Mouse (Mus musculus) layer of hippocampus, postnatal 14 days (tissue): ENCODE measurements around the gene Drg2. TPM values are rescaled to one million over a fixed set of nuclear protein-coding genes. Genes with fewer than 3 reads are reported as not detected.
"Not testable (repeated sequence)": the region's sequence is repeated elsewhere in the genome, so short reads cannot be mapped to it uniquely, and the experiment has no call there.

ENCODE experiments used
- DNase-seq, 2 experiments: peaks; one replicate each; pipeline ENCODE4 v3.0.0; 2021 to 2022; ENCODE audit warnings: low spot score in 2 of 2, mixed read lengths in 1 of 2
- long read RNA-seq, 2 experiments: library from polyadenylated mRNA; stranded (forward); transcript quantifications; one replicate each; pipeline ENCODE4 v2.0.0; 2021
- total RNA-seq, 2 experiments: library from RNA; stranded (reverse); gene quantifications; 2 replicates each; pipeline ENCODE4 v1.2.3; 2021

Gene Drg2
- 10 to 100 TPM; 71.9 to 76.9 TPM for total RNA-seq
- long read RNA-seq, experiment 1, transcript Drg2-201 (13 exons, 1,788 nt), result major isoform, 59 of 65 reads
- long read RNA-seq, experiment 1, partial matches to known transcripts, result 2 of 65 reads
- long read RNA-seq, experiment 1, other reads (novel, unspliced or antisense), result 4 of 65 reads
- long read RNA-seq, experiment 2, transcript Drg2-201 (13 exons, 1,788 nt), result major isoform, 81 of 92 reads
- long read RNA-seq, experiment 2, partial matches to known transcripts, result 6 of 92 reads
- long read RNA-seq, experiment 2, other reads (novel, unspliced or antisense), result 5 of 92 reads

- DNase-seq, result peak; percentile 91 to 93
Measured at GRCm38 (mm10) chr11:60454080-60454744, at the start of gene Drg2. Gene Drg2 (plus strand): TSS chr11:60454591.

- DNase-seq, result no peak
Measured at GRCm38 (mm10) chr11:60406606-60407005, 47.8 kb upstream of the Drg2 start.

- DNase-seq, result peak; percentile 43 to 88
Measured at GRCm38 (mm10) chr11:60412173-60412572, 42.2 kb upstream of the Drg2 start.

GRCm38 (mm10) chr11:60412921-60413320 is 41.5 kb upstream of the Drg2 start:
- DNase-seq, result no peak

GRCm38 (mm10) chr11:60416590-60416962 is 37.8 kb upstream of the Drg2 start:
- DNase-seq, result no peak

GRCm38 (mm10) chr11:60416963-60417716 is 37.3 kb upstream of the Drg2 start, which contains the start of gene Gid4:
Gene Gid4 (plus strand): TSS chr11:60417145.
- DNase-seq, result peak; percentile 98 to 99

GRCm38 (mm10) chr11:60417717-60418472 is 36.5 kb upstream of the Drg2 start, which contains the start of gene Atpaf2:
Gene Atpaf2 (minus strand): TSS chr11:60418457.
- DNase-seq, result peak in 1 of 2 experiments; percentile 26

- DNase-seq, result no peak
Measured at GRCm38 (mm10) chr11:60418473-60418803, 36.0 kb upstream of the Drg2 start.

GRCm38 (mm10) chr11:60422046-60422668 is 32.2 kb upstream of the Drg2 start:
- DNase-seq, result no peak

GRCm38 (mm10) chr11:60423006-60423405 is 31.4 kb upstream of the Drg2 start:
- DNase-seq, result no peak

- no peak for DNase-seq
Measured at GRCm38 (mm10) chr11:60426417-60426816, 28.0 kb upstream of the Drg2 start.

GRCm38 (mm10) chr11:60427628-60428027 is 26.8 kb upstream of the Drg2 start:
- DNase-seq, result no peak

- DNase-seq, result no peak
Measured at GRCm38 (mm10) chr11:60433501-60433900, 20.9 kb upstream of the Drg2 start.

GRCm38 (mm10) chr11:60435133-60435532 is 19.3 kb upstream of the Drg2 start:
- DNase-seq, result no peak

- no peak for DNase-seq
Measured at GRCm38 (mm10) chr11:60436618-60437017, 17.8 kb upstream of the Drg2 start.

- DNase-seq, result not testable (repeated sequence)
Measured at GRCm38 (mm10) chr11:60439621-60440020, 14.8 kb upstream of the Drg2 start.

GRCm38 (mm10) chr11:60440176-60440575 is 14.2 kb upstream of the Drg2 start:
- no peak for DNase-seq

GRCm38 (mm10) chr11:60442896-60443295 is 11.5 kb upstream of the Drg2 start:
- peak in 1 of 2 experiments; percentile 10 for DNase-seq

- DNase-seq, result no peak
Measured at GRCm38 (mm10) chr11:60444007-60444406, 10.4 kb upstream of the Drg2 start.

GRCm38 (mm10) chr11:60454745-60455087 is 325 bp downstream of the Drg2 start:
- no peak for DNase-seq

GRCm38 (mm10) chr11:60457973-60458372 is 3.6 kb downstream of the Drg2 start:
- DNase-seq, result no peak
